Mouse (Mus musculus) midbrain, embryonic 12.5 days (tissue): ENCODE measurements around the gene Akap6. TPM values are rescaled to one million over a fixed set of nuclear protein-coding genes. Genes with fewer than 3 reads are reported as not detected.

Source experiments
- ATAC-seq: fragments of 200-750 bp; cut with Nextera tagmentation; 2 replicates; pipeline ENCODE4 v1.8.0; 2017; ENCODE audit warnings: low read depth, moderate TSS enrichment, moderate library complexity; ENCODE audit not compliant: low FRiP score
- H3K27ac ChIP-seq: fragments of 300-500 bp; sonication (generic); replicated peaks from 2 replicates; pipeline ENCODE4 v1.5.1; 2016; ENCODE audit warnings: mild to moderate bottlenecking
- H3K27me3 ChIP-seq: fragments of 300-500 bp; sonication (generic); 2 replicates; pipeline ENCODE4 v1.6.1; 2016; ENCODE audit warnings: mild to moderate bottlenecking
- H3K36me3 ChIP-seq: fragments of 300-500 bp; sonication (generic); 2 replicates; pipeline ENCODE4 v1.6.1; 2016
- H3K4me1 ChIP-seq: fragments of 300-500 bp; sonication (generic); 2 replicates; pipeline ENCODE4 v1.6.1; 2016
- H3K4me2 ChIP-seq: fragments of 300-500 bp; sonication (generic); replicated peaks from 2 replicates; pipeline ENCODE4 v1.6.1; 2016; ENCODE audit warnings: mild to moderate bottlenecking, moderate library complexity
- H3K4me3 ChIP-seq: fragments of 300-500 bp; sonication (generic); 2 replicates; pipeline ENCODE4 v1.5.1; 2016; ENCODE audit warnings: mild to moderate bottlenecking
- H3K9ac ChIP-seq: fragments of 300-500 bp; sonication (generic); replicated peaks from 2 replicates; pipeline ENCODE4 v1.6.1; 2016; ENCODE audit warnings: mild to moderate bottlenecking, moderate library complexity
- H3K9me3 ChIP-seq: fragments of 300-500 bp; sonication (generic); 2 replicates; pipeline ENCODE4 v1.6.1; 2016; ENCODE audit warnings: mild to moderate bottlenecking
- WGBS: fragments of 180-500 bp; shearing (Covaris S2); methylation state at CpG from one replicate; pipeline ENCODE4 v1.1.7; 2016; 5-methylcytosine and 5-hydroxymethylcytosine counted together
- polyA plus RNA-seq: library from polyadenylated mRNA; unstranded; fragments of >200 nt; fragmentation: Nextera tagmentation; extraction: Ambion mirVana; gene quantifications from 2 replicates; pipeline ENCODE4 v1.2.1, GENCODE M21; 2016

Gene Akap6
- polyA plus RNA-seq, 1 experiment from 2014 or later = 27.2 TPM

DNA sequence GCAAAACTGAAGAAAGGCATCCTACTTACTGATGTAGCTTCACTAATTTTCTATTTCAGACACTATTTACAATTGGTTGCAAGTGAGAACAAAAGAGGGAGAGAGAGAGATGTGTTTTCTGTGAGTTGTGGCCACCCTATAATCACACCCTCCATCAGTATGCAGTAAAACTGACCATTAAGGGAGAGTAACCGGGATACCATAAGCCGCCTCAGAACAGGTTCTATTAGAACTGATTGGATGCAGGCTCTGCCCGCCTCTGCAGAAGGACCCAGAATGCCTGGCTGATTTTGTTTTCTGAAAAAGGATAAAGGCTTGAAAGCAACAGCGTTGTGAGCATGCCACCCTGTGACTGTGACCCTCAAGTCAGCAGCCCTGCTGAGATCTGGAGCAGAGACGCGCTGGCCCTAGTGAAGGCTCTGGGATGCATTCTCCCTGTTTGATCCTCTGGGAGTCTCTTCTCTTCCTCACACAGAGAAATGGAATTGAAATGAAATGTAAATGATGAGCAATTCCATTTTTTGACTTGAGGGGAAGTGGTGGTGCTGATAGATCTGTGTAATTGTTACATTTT lies 445.0 kb downstream of the Akap6 start:
- no peak for ATAC-seq

DNA sequence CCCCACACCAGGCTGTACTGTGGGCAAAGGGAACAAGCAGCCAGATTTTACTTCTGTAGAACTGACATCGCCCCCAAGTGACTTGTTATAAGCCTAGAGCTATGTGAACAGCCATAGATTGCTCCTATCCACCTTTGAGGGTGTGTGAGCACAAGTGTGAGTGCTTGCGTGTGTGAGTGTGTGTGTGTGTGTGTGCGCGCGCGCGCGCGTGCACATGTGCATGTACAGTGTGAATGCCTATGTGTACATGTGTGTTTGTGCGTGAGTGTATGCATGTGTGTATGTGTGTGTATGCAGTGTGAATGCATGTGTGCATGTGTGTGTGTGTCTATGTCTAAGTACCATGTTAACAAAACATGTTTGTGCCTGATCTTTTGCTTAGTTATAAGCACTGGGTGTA lies 445.6 kb downstream of the Akap6 start:
- 95% methylated on average over 10 of the region's 10 CpGs for WGBS
- H3K27ac ChIP-seq = peak overlapping the region; percentile 46; the same call in 1 of the 2 replicates

More for the DNA sequence above, 445.0 kb downstream of the Akap6 start:
- Histone ChIP-seq H3K9ac (no peak overlapping the region), H3K36me3 (peaks cover 36% of the 10 kb centered on the region), H3K4me1 (peaks cover 14% of the 10 kb centered on the region), H3K4me2 (no peak overlapping the region), H3K4me3 (no peak overlapping the region), H3K9me3 (no peaks in the 10 kb centered on the region), H3K27me3 (no peaks in the 10 kb centered on the region), H3K27ac (peak overlapping the region; percentile 46; the same call in 1 of the 2 replicates)
- 53% methylated on average over 6 of the region's 6 CpGs for WGBS

DNA sequence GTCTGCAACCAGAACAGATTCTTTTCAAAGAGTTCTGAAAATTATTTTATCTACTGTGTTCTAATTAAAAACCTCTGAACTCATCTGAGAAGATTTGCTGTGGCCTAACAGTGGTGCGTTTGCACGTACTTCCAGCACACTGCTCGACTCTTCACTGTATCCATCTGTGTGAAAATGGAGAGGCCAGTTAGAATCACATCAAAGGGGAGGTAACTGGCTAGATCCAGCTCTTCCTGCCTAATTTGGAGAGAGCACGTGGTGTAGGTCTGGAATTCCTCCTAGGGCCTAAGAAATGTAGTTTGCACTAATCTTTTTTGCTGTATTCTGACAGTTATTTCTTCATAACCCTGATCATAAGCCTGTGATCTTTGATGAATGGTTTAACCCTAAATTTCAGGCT lies 446.3 kb downstream of the Akap6 start:
- H3K4me2 ChIP-seq = no peak overlapping the region
- 0 out of 2 replicates have a peak, but pooled peaks cover 3% of the 10 kb centered on the region for H3K9me3 ChIP-seq
- no peak overlapping the region for H3K4me3 ChIP-seq
- peaks cover 32% of the 10 kb centered on the region for H3K36me3 ChIP-seq
- H3K4me1 ChIP-seq = peaks cover 14% of the 10 kb centered on the region
- H3K27me3 ChIP-seq = no peaks in the 10 kb centered on the region
- ATAC-seq = no peak
- 72% methylated on average over 4 of the region's 4 CpGs for WGBS
- no peak overlapping the region for H3K9ac ChIP-seq
- no peak overlapping the region for H3K27ac ChIP-seq

More for the DNA sequence above, 445.6 kb downstream of the Akap6 start:
- Histone ChIP-seq H3K27me3 (no peaks in the 10 kb centered on the region), H3K9me3 (no peaks in the 10 kb centered on the region), H3K9ac (no peak overlapping the region), H3K4me1 (peaks cover 14% of the 10 kb centered on the region), H3K4me3 (no peak overlapping the region), H3K4me2 (no peak overlapping the region), H3K36me3 (peaks cover 35% of the 10 kb centered on the region)
- no peak for ATAC-seq

DNA sequence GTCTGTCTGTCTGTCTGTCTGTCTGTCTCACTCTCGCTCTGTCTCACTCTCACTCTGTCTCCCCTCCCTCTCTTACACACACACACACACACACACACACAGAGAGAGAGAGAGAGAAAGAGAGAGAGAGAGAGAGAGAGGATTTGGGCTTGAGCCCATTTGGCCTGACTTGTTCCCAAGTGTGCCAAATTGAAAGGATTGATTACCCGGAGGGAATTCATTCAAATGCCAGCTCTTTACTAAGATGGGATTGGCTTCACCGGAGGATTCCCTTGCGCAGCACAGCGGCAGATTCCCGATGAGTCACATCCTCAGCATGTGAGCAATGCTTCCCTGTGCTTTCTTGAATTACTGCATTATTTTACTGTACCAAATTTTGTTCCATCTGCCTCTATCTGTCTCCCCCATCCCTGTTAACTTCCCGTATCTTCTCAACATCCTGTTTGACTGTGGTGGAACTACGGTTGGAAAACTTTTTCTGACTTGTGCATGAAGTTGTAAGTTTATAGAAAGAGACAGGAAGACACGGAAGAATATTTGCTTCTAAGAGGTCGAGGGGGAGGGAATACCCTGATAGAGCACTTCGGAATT lies 447.4 kb downstream of the Akap6 start:
- no peak overlapping the region for H3K27ac ChIP-seq
- H3K4me2 ChIP-seq = no peak overlapping the region
- no peaks in the 10 kb centered on the region for H3K27me3 ChIP-seq
- 0 out of 2 replicates have a peak, but pooled peaks cover 4% of the 10 kb centered on the region for H3K9me3 ChIP-seq
- 71% methylated on average over 11 of the region's 11 CpGs for WGBS
- H3K36me3 ChIP-seq = peaks cover 24% of the 10 kb centered on the region
- ATAC-seq = no peak
- H3K9ac ChIP-seq = no peak overlapping the region
- H3K4me3 ChIP-seq = no peak overlapping the region
- peaks cover 14% of the 10 kb centered on the region for H3K4me1 ChIP-seq

DNA sequence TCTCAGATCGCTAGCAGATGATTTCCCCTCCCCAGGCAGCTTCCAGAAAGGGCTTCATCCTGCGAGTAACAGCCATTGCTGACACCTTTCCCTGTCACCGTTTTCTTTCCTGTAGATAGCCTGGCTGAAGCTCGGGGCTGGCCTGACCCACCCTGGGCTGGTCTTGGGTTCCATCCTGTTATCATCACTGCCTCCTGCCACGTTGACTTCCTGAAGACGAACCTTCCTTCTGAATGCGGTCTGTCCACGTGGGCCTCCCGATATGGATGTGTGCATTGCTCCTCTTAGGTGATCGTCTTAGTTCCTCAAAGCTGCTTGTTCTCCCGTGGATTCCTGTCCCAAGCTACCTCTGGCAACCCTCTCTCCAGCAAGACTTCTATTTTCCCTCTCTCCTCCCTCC lies 448.5 kb downstream of the Akap6 start:
- Histone ChIP-seq H3K9me3 (0 out of 2 replicates have a peak, but pooled peaks cover 4% of the 10 kb centered on the region), H3K27me3 (no peaks in the 10 kb centered on the region), H3K4me2 (no peak overlapping the region), H3K36me3 (peaks cover 13% of the 10 kb centered on the region), H3K27ac (no peak overlapping the region), H3K4me1 (peaks cover 14% of the 10 kb centered on the region), H3K9ac (no peak overlapping the region), H3K4me3 (no peak overlapping the region)
- ATAC-seq = no peak
- 90% methylated on average over 11 of the region's 11 CpGs for WGBS

DNA sequence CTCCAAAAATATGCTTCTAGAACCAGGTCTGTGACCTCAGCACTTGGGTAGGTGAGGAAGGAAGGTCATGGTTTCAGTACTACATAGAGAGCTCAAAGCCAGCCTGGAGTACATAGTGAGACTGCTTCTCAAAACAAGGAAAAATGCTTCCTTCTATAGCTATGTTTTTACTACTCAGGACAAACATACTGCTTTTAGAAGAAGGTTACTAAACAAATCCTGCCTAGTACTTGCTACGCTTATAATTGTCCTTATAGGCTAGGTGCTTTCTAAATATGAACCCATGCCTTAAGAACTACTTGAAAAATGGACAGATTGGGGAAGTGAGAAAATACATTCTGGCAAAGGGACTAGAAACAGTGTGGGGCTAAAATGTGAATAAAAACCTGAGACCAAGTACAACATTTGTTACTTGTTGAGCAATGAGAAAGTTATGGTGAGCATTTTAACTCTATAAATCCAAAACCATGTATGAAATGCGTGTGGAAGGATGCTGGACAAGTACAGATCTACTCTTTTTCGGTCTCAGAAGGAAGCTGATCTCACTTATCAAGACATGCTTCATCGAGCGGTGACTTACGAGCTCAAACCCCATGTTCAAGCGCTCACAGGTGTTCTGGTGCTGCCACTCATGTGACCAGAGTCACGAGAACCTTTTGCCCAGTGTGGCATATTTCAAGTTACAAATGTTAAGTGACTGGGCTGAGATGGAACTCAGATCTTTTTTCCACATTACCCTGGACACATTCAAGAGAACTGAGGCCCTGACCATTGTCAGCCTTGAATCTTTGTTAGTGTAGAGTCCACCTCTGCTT lies 469.2 kb downstream of the Akap6 start:
- H3K36me3 ChIP-seq = no peaks in the 10 kb centered on the region
- no peak overlapping the region for H3K9ac ChIP-seq
- H3K4me2 ChIP-seq = no peak overlapping the region
- no peak overlapping the region for H3K27ac ChIP-seq
- no peaks in the 10 kb centered on the region for H3K4me1 ChIP-seq
- ATAC-seq = no peak
- no peak overlapping the region for H3K4me3 ChIP-seq
- 93% methylated on average over 8 of the region's 8 CpGs for WGBS
- no peaks in the 10 kb centered on the region for H3K27me3 ChIP-seq
- H3K9me3 ChIP-seq = no peaks in the 10 kb centered on the region

DNA sequence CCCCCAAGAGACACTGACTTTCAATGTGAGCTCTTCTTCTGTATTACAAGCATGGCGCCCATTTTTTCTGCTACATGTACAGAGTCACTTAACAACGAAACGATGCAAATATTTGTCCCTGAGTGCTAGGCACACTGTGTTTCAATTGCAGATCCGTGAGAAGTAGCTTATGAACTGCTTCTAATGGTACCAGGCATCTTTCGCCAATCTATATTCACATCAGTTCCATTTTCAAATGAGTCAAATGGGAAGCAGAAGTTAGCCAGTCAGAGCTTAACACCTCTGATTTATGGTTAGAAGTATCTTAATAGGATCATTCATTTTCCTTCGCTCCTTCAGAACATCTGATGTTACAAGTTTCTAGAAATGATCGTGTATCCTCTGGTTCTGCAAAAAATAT lies 492.3 kb downstream of the Akap6 start:
- H3K27me3 ChIP-seq = no peaks in the 10 kb centered on the region
- H3K4me3 ChIP-seq = no peak overlapping the region
- 90% methylated on average over 7 of the region's 7 CpGs for WGBS
- no peak overlapping the region for H3K27ac ChIP-seq
- no peak for ATAC-seq
- H3K4me2 ChIP-seq = no peak overlapping the region
- no peak overlapping the region for H3K9ac ChIP-seq
- no peaks in the 10 kb centered on the region for H3K4me1 ChIP-seq
- no peaks in the 10 kb centered on the region for H3K9me3 ChIP-seq
- H3K36me3 ChIP-seq = no peaks in the 10 kb centered on the region

DNA sequence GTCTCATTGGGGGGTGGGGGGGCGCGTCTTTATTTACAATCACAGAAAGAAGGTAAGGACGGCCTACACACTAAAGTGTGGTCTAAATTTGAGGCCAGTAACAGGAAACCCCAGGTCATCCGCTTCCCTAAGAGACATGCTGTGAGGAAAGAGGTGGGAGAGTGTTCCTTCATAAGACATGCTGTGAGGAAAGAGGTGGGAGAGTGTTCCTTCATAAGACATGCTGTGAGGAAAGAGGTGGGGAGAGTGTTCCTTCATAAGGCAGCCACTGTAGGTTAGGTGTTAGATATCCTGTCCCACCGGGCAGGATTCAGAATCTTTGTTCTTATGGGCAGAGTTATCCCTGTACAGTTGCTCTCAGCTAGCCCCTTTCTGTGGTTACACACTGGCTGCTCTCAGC lies 494.5 kb downstream of the Akap6 start:
- H3K9ac ChIP-seq = no peak overlapping the region
- WGBS = 77% methylated on average over 5 of the region's 5 CpGs
- no peak overlapping the region for H3K27ac ChIP-seq
- no peaks in the 10 kb centered on the region for H3K4me1 ChIP-seq
- H3K27me3 ChIP-seq = no peaks in the 10 kb centered on the region
- no peak overlapping the region for H3K4me2 ChIP-seq
- no peaks in the 10 kb centered on the region for H3K36me3 ChIP-seq
- no peak for ATAC-seq
- H3K4me3 ChIP-seq = no peak overlapping the region
- no peaks in the 10 kb centered on the region for H3K9me3 ChIP-seq

Other genes with a start within 250 kb of the Akap6 start
- gene Arhgap5, start 195.4 kb upstream of the Akap6 start, polyA plus RNA-seq = 53.9 and 61.7 TPM in 2 replicates